Mouse (Mus musculus) skeletal muscle tissue, adult 2 months (tissue): Measurements from ENCODE around the gene Tas2r124.

Source experiments
- DNase-seq: peaks from one replicate; pipeline ENCODE4 v3.0.0-alpha.2; 2012; ENCODE audit warnings: low read depth, low spot score

Tas2r124 gene

DNA sequence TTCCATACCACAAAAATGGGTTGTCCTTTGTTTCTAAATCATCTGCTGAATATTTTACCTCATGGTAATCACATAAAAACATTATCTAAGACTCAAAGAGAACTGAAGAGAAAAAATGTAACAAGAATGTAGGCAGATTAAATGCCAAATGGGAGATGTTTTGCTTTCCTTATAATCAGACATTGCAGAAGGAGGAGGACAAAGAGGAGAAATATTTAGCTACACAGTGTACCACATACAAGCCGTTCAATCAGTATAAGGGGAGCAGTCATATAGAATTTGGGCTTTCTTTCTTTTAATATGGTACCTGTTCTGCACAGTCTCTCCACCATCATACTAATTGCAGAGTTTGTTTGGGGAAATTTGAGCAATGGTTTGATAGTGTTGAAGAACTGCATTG is at the start of gene Tas2r124:
Gene Tas2r124 (plus strand): TSS at position 301 of the 400 bp plus-strand sequence.
- no peak for DNase-seq

DNA sequence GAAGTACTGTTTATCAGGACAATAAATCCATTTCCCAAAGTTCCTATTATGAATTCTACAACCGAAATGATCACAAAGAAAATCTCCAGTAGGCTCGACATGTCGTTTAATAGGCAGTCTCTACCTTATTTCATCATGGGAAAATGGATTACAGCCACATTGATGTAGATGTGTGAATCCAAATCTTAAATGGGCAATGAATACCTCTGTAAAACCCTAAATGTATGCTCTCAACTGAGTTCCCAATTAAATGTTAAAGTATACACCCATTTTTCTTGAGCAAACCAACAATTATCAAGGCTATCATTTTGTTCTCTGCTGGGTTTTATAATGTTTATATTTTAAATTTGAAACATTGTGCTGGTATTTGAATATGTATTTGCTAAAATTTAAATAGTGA is 42.7 kb upstream of the Tas2r124 start, which contains the start of gene Tas2r122:
Gene Tas2r122 (minus strand): TSS at position 101 of the 400 bp plus-strand sequence.
- DNase-seq, result no peak

DNA sequence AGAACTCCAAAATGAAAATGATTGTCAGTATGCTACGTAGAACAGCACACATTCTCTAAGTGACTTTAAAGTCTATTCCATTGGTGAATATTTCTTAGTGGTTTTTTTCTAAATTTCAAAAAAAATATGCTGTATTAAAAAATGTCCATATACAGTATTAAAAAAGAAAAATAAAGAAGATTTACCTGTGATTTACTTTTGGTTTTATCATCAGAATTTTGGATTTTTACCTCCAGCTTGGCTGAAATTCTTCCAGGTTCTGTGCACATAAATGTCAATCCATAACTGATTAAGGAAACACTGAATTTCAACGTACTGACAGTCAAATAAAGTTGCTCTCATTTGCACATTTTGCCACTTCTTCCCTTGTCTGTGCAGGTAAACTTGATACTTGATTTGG is 16.6 kb upstream of the Tas2r124 start, which contains the start of gene Tas2r115:
Gene Tas2r115 (minus strand): TSS at position 101 of the 400 bp plus-strand sequence.
- DNase-seq, result no peak

DNA sequence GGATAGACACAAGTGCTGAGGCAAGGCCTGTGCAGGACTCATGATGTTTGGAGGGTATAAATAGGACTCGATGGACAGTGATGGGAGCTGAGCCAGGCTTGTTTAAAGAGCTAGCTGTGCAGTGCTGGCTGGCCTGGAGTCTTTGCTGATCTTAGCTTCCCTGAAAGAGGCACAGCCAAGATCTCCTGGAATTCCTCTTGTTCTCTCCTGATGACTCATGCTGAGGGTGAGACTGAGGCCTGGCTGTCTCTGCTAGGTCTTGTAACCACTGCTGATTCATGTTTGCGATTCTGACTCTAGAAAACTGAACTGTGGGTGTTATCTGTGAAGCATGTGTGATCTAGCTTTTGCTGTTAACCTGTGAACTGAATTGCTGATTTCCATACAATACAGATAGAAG is 4.3 kb upstream of the Tas2r124 start:
- DNase-seq, result no peak

DNA sequence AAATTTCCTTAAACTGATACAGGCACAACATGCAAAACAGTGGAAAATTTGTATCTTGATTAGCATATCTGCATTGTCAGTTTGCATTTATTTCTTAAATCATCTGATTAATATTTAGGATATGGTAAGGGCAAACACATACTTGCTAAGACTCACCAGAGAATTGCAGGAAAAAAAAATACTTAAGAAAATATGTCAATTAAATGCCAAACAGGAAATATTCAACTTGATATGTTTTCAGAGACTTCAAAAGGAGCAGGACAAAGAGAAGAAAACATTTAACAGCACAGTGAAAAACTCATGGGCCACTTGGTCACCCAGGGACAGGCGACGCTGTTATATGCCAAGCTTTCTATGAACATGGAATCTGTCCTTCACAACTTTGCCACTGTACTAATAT is 7.3 kb downstream of the Tas2r124 start, which contains the start of gene Tas2r102:
Gene Tas2r102 (plus strand): TSS at position 301 of the 400 bp plus-strand sequence.
- no peak for DNase-seq

DNA sequence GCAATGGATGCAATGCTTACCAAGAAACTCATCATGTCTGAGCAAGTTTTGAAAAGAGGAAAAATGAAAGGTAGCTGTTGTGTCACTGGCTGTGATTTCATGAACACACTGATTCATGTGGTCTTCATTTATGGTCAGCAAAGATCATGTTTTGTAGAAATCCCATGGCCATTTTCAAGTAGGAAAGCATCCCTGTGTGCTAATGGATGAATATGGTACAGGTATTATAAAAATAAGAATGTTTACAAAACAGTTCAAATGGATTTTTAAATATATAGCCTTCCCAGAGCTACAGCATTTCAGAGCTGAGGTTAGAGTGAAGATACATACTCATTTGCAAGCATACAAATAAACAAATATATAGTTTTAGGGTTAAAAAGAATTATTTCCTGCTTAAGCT is 23.5 kb downstream of the Tas2r124 start, which contains the start of gene Tas2r136:
Gene Tas2r136 (minus strand): TSS at position 101 of the 400 bp plus-strand sequence.
- no peak for DNase-seq

DNA sequence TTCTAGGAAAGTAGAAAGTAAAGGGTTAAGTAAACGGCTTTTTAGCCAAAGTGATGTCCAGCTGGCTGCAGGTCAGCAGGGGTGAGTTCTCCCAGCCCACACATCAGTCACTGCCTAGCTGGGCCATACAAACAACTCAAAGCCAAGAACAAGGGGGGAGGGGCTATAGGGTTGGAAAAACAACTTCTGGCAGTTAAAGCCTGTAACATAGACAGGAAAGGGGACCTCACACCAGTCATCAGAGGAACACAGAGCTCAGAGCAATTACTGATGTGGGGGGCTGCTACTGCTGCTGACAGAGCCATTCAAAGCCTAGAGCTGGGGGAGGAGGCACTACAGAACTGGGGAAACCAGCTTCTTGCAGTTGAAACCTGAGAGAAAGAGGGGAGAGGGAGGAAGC is 40.9 kb downstream of the Tas2r124 start:
- DNase-seq, result no peak

DNA sequence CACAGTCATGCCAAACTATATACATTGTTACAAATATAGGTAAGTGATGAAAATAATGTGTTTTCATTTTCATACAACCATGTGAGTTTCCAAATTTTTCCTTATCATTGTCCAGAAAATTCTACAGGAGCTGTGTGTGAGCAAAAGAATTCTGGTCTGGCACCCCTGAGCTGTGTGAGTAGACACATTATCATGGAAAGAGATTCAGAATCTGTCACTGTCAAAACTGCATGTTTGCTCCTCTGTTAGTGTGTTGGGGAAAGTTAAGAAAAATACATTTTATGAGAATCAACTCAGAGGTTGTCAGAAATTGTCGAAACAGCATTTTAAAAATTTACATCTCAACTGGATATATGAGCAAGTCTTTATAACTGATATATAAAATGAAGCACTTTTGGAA is 48.0 kb downstream of the Tas2r124 start, which contains the start of gene Tas2r117:
Gene Tas2r117 (plus strand): TSS at position 301 of the 400 bp plus-strand sequence.
- DNase-seq, result no peak
